Mouse (Mus musculus) urinary bladder, postnatal 4 days (tissue): Measurements from ENCODE around the gene Senp7.
"Not testable (repeated sequence)": the region's sequence is repeated elsewhere in the genome, so short reads cannot be mapped to it uniquely, and the experiment has no call there.

ENCODE experiments used
- DNase-seq, 2 experiments: peaks; one replicate each; pipeline ENCODE4 v3.0.0; 2021 to 2022; ENCODE audit warnings: low spot score in 2 of 2

The Senp7 gene

GRCm38 (mm10) chr16:56134149-56134548 is 86.0 kb downstream of the Senp7 start:
- no peak for DNase-seq

GRCm38 (mm10) chr16:56137672-56138071 is 89.5 kb downstream of the Senp7 start:
- DNase-seq, result not testable (repeated sequence)

- no peak for DNase-seq
These were observed 91.8 kb downstream of the Senp7 start for GRCm38 (mm10) chr16:56139921-56140320.

- no peak for DNase-seq
These were observed 96.9 kb downstream of the Senp7 start for GRCm38 (mm10) chr16:56144876-56145555.

GRCm38 (mm10) chr16:56147679-56148078 is 99.5 kb downstream of the Senp7 start:
- DNase-seq, result no peak

GRCm38 (mm10) chr16:56163466-56163865 is 115.3 kb downstream of the Senp7 start:
- no peak for DNase-seq

GRCm38 (mm10) chr16:56170247-56170646 is 122.1 kb downstream of the Senp7 start:
- no peak for DNase-seq

GRCm38 (mm10) chr16:56175867-56176581 is 127.9 kb downstream of the Senp7 start:
- no peak for DNase-seq

GRCm38 (mm10) chr16:56186863-56187262 is 138.7 kb downstream of the Senp7 start:
- no peak for DNase-seq

- no peak for DNase-seq
These were observed 140.1 kb downstream of the Senp7 start for GRCm38 (mm10) chr16:56188198-56188597.

GRCm38 (mm10) chr16:56204051-56204450 is 155.9 kb downstream of the Senp7 start, which contains the start of gene Impg2:
Gene Impg2, plus strand, starts transcription at chr16:56204313.
- no peak for DNase-seq

- no peak for DNase-seq
These were observed 164.6 kb downstream of the Senp7 start for GRCm38 (mm10) chr16:56212740-56213139.

- DNase-seq, result no peak
These were observed 179.5 kb downstream of the Senp7 start for GRCm38 (mm10) chr16:56227686-56228085.

GRCm38 (mm10) chr16:56229455-56229854 is 181.3 kb downstream of the Senp7 start:
- no peak for DNase-seq

- DNase-seq, result no peak
These were observed 183.2 kb downstream of the Senp7 start for GRCm38 (mm10) chr16:56231300-56231699.

GRCm38 (mm10) chr16:56232736-56233135 is 184.6 kb downstream of the Senp7 start:
- DNase-seq, result no peak
